Mouse (Mus musculus): Measurements from ENCODE around the gene Coro2a. TPM values are rescaled to one million over a fixed set of nuclear protein-coding genes. Genes with fewer than 3 reads are reported as not detected.

Coro2a gene
- total and polyA plus RNA-seq, 3 experiments: 0.35 to 6.8 TPM; not detected in 1

DNA sequence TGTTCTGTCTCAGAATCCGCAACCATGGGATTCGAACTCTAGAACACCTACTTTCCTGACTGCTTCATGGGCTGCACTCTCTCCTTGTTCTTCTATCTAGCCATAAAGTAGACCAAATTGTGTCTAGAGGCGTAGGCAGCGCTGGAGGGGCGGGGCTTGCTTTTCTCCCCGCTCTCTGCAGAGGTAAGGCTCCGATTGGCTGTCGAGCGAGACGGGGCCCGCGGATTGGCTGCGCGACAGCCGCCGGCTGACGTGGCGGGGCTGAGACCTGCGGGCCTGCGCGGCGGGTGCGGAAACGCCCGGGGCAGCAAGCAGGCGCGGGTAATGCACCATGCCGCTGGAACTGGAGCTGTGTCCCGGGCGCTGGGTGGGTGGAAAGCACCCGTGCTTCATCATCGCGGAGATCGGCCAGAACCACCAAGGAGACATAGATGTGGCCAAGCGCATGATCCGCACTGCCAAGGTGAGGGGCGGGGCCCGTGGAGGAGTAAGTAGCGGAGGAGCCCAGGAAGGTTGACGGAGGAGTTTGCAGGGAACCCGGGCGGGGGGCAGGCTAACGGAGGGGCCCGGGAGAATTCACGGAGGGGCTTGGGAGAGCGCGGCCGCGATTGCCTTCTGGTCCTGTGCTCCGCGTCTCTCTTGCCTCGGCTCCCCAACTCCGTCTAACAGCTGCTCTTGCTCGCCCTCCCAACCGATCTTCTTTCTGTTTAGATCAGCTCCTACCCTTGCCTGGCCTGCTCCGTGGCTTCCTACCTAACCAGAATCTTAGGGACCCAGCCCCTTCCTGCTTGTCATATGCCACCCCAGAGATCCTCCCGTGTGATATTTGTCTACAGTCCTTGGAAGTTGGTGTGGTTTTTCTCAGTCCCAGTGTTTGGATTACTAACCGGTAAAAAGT, 112.7 kb downstream of the Coro2a start, which contains the start of gene Nans (continued):
- TF ChIP-seq CHD1 (IDR thresholded peaks at IDR 0.05; ENCODE audit: low read depth, low read length): no peak; the same call in 1 of the 2 replicates
- TF ChIP-seq E2F4 (IDR thresholded peaks at IDR 0.05; ENCODE audit: borderline replicate concordance, low read depth, low read length): no peak
- TF ChIP-seq MYC (IDR thresholded peaks at IDR 0.05; ENCODE audit: low read depth, low read length): peak; percentile 43; the same call in 1 of the 2 replicates
- 0 out of 2 replicates have a peak, but pooled peaks have one; percentile 3 for TF ChIP-seq UBTF (IDR thresholded peaks at IDR 0.05; ENCODE audit: borderline replicate concordance, insufficient read depth, low read depth, low read length)

DNA sequence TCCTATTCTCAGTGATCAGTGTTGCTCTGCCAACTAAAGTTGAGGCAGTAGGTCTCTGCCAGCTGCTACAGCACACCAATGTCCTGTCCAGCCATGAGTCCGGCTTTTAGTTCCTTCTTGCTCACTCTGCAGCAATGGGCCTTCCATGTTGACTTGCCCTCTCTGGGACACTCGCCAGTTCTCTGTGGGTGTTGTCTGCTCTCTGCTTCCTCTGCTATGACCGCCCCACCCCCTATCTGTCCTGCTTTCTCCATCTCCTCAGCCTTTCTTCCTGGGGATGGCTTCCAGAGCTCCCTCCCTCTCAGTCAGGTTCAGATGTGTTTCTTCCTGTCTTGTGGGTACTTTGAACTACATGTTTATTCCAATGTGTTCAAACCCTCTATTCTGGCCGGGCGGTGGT, 114.7 kb downstream of the Coro2a start:
- DNase-seq (ENCODE audit: low read depth, low spot score): peak; percentile 60
- Histone ChIP-seq H3K4me3 (ENCODE audit: control insufficient read depth in 1 of 2, insufficient read depth in 1 of 2, low read depth in 2 of 2, low read length in 2 of 2) (no peak overlapping the region), H3K36me3 (ENCODE audit: control insufficient read depth in 1 of 2, insufficient read depth in 2 of 2, low read length in 2 of 2) (peaks cover 3 to 31% of the 10 kb centered on the region in 2 experiments; a peak in 3 of 4 replicates), H3K27ac (ENCODE audit: control insufficient read depth, low read depth, low read length) (peak overlapping the region; percentile 43; the same call in 1 of the 2 replicates), H3K79me2 (ENCODE audit: control insufficient read depth, insufficient read depth, low read length, poor library complexity) (peaks cover 26% of the 10 kb centered on the region), H3K4me1 (ENCODE audit: control insufficient read depth in 1 of 2, insufficient read depth in 2 of 2, low read length in 2 of 2) (peaks cover 23 to 41% of the 10 kb centered on the region in 2 experiments), H3K9me3 (replicated peaks; ENCODE audit: insufficient read depth, low read length) (no peaks in the 10 kb centered on the region), H3K9ac (ENCODE audit: control insufficient read depth, low read depth, low read length, poor library complexity, severe bottlenecking) (peak overlapping the region; percentile 15; the same call in 1 of the 2 replicates), H3K27me3 (ENCODE audit: control insufficient read depth in 1 of 2, insufficient read depth in 2 of 2, low read length in 2 of 2) (no peaks in the 10 kb centered on the region)
- TF ChIP-seq SIN3A (IDR thresholded peaks at IDR 0.05; ENCODE audit: low read length): no peak
- TF ChIP-seq USF2 (IDR thresholded peaks at IDR 0.05; ENCODE audit: borderline replicate concordance in 1 of 2, insufficient read depth in 1 of 2, low read depth in 1 of 2, low read length in 2 of 2): no peak
- no peak for TF ChIP-seq SMC3 (IDR thresholded peaks at IDR 0.05; ENCODE audit: low read depth, low read length)
- TF ChIP-seq MEF2A (IDR thresholded peaks at IDR 0.05; ENCODE audit: extremely low read depth, insufficient replicate concordance, low read depth, low read length, poor library complexity, severe bottlenecking): no peak
- 0 out of 2 replicates have a peak, but pooled peaks have one; percentile 8 for TF ChIP-seq TCF12 (IDR thresholded peaks at IDR 0.05; ENCODE audit: low read depth, low read length)
- no peak for TF ChIP-seq MXI1 (IDR thresholded peaks at IDR 0.05; ENCODE audit: low read depth, low read length)

Other genes with a start within 250 kb of the Coro2a start
- 4.1 and 5.0 TPM in 2 replicates for gene Trmo, start 212.8 kb downstream of the Coro2a start, total RNA-seq (2012; rRNA removed)
- gene Trmo, start 212.8 kb downstream of the Coro2a start, polyA plus RNA-seq (2012; ENCODE audit: insufficient read depth in 1 of 2, insufficient read length in 2 of 2, low read depth in 1 of 2, low replicate concordance in 2 of 2, missing spikeins in 1 of 2): 1 to 10 TPM in 1 of 2 experiments, not detected in 1; 3.5 TPM
- gene Hemgn, start 188.7 kb downstream of the Coro2a start, total RNA-seq (2012; rRNA removed): 7.4 and 11.8 TPM in 2 replicates
- 10 to 100 TPM in 1 of 2 experiments, not detected in 1; 19.9 TPM for gene Hemgn, start 188.7 kb downstream of the Coro2a start, polyA plus RNA-seq (2012; ENCODE audit: insufficient read depth in 1 of 2, insufficient read length in 2 of 2, low read depth in 1 of 2, low replicate concordance in 2 of 2, missing spikeins in 1 of 2)
- 41.1 and 53.7 TPM in 2 replicates for gene Anp32b, start 151.3 kb downstream of the Coro2a start, total RNA-seq (2012; rRNA removed)
- gene Anp32b, start 151.3 kb downstream of the Coro2a start, polyA plus RNA-seq (2012; ENCODE audit: insufficient read depth in 1 of 2, insufficient read length in 2 of 2, low read depth in 1 of 2, low replicate concordance in 2 of 2, missing spikeins in 1 of 2): 100 to 1,000 TPM in 1 of 2 experiments, not detected in 1; 547 TPM
- 124 and 136 TPM in 2 replicates for gene Nans, start 113.0 kb downstream of the Coro2a start, total RNA-seq (2012; rRNA removed)
- 100 to 1,000 TPM; 182 to 246 TPM for gene Nans, start 113.0 kb downstream of the Coro2a start, polyA plus RNA-seq (2012; ENCODE audit: insufficient read depth in 1 of 2, insufficient read length in 2 of 2, low read depth in 1 of 2, low replicate concordance in 2 of 2, missing spikeins in 1 of 2)
- 0.82 and 1.1 TPM in 2 replicates for gene Trim14, start 66.1 kb downstream of the Coro2a start, total RNA-seq (2012; rRNA removed)
- gene Trim14, start 66.1 kb downstream of the Coro2a start, polyA plus RNA-seq (2012; ENCODE audit: insufficient read depth in 1 of 2, insufficient read length in 2 of 2, low read depth in 1 of 2, low replicate concordance in 2 of 2, missing spikeins in 1 of 2): 1 to 10 TPM in 1 of 2 experiments, not detected in 1; 5.1 TPM
- gene Tbc1d2, start 48.0 kb upstream of the Coro2a start, total RNA-seq (2012; rRNA removed): 0.19 and 0.20 TPM in 2 replicates
- gene Tbc1d2, start 48.0 kb upstream of the Coro2a start, polyA plus RNA-seq (2012; ENCODE audit: insufficient read depth in 1 of 2, insufficient read length in 2 of 2, low read depth in 1 of 2, low replicate concordance in 2 of 2, missing spikeins in 1 of 2): under 1 TPM in 1 of 2 experiments, not detected in 1; 0.36 TPM